23 mouse cellular contexts compared by ENCODE assay signal in the genomic region with DNA sequence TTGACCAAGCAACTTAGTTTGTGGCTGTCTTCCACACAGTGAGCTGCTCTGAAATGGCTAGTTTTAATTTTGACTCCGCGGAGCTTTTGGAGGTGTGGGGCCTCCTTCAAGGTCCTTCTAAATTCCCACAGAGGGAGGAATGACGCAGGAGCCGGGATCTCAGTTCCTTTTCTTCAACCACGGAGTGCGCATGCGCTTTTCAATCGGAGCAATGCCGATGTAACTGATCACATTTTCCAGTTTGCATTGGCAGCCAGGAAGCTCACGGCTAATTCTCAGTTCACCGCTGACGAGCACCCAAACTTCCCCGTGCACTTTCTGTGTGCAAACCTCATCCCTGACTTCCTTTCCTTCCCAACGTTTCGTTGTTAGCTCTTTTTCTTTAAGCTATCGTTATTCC.
"Had no signal": no experiment of that assay in that cellular context is flagged by ENCODE, and none has a peak within 500 bp of the region (broad histone marks: within the 10 kb centered on the region; RNA-seq: fewer than 3 reads in every experiment).

No protein-coding gene starts in this region.

- H3K36me3 ChIP-seq: heart, embryonic 10.5 days; heart, embryonic 12.5 days; hindbrain, embryonic 13.5 days; hindbrain, embryonic 15.5 days; kidney, embryonic 15.5 days; limb, embryonic 12.5 days; liver, embryonic 12.5 days had no signal

- H3K4me1 ChIP-seq: liver, embryonic 12.5 days had no signal

- H3K9me3 ChIP-seq: heart, embryonic 10.5 days; hindbrain, embryonic 13.5 days; hindbrain, embryonic 15.5 days; kidney, embryonic 15.5 days; liver, embryonic 12.5 days had no signal

- H3K9ac ChIP-seq: heart, embryonic 12.5 days; hindbrain, embryonic 13.5 days; hindbrain, embryonic 15.5 days; kidney, embryonic 15.5 days; limb, embryonic 12.5 days; liver, embryonic 12.5 days; liver, embryonic 14.5 days had no signal

- H3K4me2 ChIP-seq: heart, embryonic 12.5 days; hindbrain, embryonic 13.5 days; hindbrain, embryonic 15.5 days; kidney, embryonic 15.5 days; limb, embryonic 12.5 days; liver, embryonic 12.5 days had no signal

- H3K27ac ChIP-seq: heart, embryonic 10.5 days; hindbrain, embryonic 13.5 days; hindbrain, embryonic 15.5 days; hindbrain, postnatal 0 days; kidney, embryonic 15.5 days; kidney, postnatal 0 days; limb, embryonic 12.5 days; liver, embryonic 12.5 days; liver, embryonic 14.5 days had no signal

- H3K4me3 ChIP-seq: heart, embryonic 10.5 days; heart, embryonic 12.5 days; hindbrain, embryonic 13.5 days; hindbrain, embryonic 15.5 days; kidney, embryonic 15.5 days; limb, embryonic 12.5 days; liver, embryonic 12.5 days had no signal

- DNase-seq: gastrocnemius, postnatal 10 days; gastrocnemius, postnatal 36 days; heart, adult 18-20 months; heart, postnatal 10 days; kidney, adult 11 months; kidney, adult 2 months; kidney, adult 9 months; kidney, postnatal 14 days; kidney, postnatal 36 days; layer of hippocampus, adult 9-11 months; layer of hippocampus, postnatal 36 days; left cerebral cortex, postnatal 4 days had no signal

- ATAC-seq: hindbrain, postnatal 0 days; intestine, embryonic 16.5 days; liver, embryonic 12.5 days had no signal
